Mouse (Mus musculus): ENCODE data around the gene Dnaic2.

Dnaic2 gene

DNA sequence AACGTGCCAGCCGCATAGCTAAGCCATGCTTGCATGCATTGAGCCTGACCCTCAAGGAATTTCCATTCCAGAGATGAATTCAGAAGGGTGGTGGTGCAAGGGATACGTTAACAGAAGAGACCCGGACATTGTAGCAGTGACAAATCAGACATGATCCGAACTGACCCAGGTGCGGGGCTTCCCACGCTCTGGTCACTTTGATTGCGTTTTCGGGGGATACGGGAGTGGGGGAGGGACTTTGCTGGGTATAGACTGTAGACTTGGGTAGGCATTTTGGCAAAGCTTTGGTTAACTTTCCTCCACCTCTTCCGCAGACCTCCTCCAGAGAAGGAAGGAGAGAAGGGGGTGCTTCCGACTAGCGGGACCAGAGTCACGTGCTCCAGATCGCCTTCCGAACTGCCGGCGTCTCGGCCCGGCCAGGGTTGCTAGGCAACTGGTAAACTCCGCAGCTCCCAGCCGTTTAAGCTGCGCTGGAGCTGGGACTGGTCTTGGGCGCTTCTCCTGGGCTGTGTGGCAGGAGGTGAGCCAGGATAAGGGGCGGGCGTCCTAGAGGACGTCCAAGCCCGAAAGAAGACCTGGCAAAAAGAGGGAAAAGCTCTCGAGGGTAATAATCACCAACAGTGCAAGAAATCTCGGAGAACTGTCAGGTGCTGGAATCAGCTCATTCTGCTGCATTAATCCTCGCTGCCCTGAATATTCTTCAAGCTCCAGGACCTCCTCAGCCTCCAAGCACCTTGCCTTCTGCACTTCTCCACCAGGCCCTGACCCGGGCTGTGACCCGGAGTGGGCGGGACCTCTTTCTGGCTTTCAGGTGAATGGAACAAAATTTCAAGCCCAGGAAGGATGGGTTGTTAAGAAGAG lies at the start of gene Dnaic2:
Dnaic2 (plus strand) TSS at position 444 of the 861 bp plus-strand sequence.
- DNase-seq (ENCODE audit: extremely low spot score, low spot score) = peak; percentile 76

DNA sequence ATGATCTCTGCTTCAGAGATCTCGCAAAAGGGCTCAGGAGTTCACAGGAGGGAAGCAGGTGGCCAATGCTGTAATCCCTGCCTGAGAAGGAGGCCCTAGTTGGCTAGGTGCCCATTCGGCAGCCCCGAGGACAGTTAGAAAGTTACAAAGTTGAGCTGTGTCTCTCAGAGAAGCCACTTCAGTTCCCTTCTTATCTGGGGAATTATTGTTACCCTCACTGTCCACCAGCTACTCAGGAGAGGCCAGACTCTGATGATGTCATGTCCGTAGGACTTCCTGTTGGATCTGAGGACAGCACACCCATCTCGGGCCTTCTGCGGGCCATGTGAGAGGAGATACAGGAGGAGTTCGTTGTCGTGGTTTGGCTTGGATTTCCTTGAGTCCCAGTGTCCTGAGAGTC lies 47.6 kb upstream of the Dnaic2 start:
- no peak for DNase-seq (ENCODE audit: extremely low spot score, low spot score)

DNA sequence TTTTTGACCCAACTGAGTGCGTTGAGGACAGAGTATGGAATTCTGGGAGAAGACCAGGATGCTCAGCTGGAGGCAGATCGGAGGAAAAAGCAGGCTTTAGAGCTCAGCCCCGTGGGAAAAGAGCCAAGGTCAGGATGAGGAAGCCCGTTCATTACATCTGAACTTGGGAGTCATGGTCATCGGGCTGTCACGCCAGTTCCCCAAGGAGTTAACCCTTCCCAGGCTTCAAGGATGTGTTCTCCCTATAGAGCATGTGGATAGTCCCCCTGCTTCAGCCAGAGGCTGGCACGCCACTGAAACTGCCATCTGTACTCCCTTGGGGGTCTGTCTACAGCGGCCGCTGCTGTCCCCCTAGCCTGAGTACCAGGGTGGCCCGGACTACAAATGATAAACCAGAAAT lies 46.9 kb upstream of the Dnaic2 start:
- DNase-seq (ENCODE audit: extremely low spot score, low spot score) = no peak

DNA sequence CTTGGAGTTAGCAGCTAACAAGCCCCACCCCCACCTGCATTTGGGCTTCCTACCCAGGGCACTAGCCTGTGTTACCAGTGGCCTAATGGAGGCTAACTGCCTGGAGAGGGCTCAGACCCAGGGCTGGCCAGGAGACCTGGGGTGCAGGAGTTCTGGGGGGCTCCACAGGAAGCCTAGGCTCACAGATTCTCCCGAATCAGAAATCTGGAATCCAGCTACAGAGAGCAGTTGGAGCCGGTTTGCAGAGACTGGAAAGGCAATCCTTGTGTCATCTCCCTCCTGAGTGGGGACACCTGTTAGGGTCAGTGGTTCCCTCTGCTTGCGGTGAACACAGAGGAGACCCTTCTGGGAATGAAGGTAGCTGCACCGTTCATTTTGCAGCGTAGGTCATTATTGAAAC lies 46.2 kb upstream of the Dnaic2 start:
- DNase-seq (ENCODE audit: extremely low spot score, low spot score) = no peak

DNA sequence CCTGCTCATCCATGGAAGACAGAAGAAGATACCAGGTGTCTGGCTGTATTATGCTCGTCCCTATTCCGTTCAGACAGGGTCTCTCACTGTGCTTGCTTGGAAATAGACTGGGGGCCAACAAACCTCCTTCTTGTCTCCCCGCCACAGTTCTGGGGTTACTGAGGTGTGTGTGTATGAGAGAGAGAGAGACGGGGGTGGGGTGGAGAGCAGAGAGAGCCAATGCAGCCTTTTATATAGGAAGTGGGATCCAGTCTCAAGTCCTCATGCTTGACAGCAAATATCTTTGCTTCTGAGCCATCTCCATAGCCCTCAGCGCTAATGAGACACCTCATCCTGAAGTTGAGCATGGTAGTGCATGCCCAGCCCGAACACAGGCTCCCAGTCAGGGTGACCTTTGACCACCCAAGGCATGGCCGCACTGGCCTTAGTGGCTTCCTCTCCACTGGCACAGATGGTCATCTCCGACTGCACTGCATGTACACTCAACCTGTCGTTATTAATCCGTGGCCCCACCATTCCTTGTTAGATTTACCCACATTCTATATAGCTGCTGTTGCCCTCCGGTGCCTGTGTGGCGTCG lies 44.8 kb upstream of the Dnaic2 start:
- DNase-seq (ENCODE audit: extremely low spot score, low spot score) = no peak

DNA sequence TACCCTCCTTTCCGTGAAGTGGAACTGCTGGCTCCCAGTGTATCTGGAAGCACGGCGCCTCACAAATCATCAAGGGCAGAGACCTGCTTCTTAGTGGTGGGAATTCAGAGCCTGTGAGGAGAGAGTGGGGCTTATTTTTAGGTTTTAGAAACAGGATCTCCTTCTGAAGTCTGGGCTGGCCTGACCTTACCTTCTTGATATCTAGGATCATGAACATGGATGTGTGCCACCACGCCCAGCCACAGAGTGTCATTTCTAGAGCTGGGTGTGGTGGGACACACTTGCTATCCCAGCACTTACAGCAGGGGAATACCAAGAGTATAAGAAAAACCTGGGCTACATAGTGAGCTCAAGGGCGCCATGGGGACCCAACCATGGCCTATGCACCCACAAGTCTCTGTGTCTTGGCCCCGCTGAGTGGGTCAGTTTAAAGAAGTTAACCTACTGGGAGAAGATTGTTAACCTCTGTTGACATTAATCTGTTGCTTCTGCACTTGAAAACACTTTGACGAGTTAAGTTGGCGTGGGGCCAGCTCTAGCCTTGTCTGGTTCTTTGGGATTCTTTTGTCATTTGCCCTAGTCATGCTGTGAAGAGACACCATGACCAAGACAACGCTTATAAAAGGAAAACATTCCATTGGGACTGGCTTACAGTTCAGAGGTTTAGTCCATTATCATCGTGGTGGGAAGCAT lies 44.0 kb upstream of the Dnaic2 start:
- DNase-seq (ENCODE audit: extremely low spot score, low spot score) = no peak

DNA sequence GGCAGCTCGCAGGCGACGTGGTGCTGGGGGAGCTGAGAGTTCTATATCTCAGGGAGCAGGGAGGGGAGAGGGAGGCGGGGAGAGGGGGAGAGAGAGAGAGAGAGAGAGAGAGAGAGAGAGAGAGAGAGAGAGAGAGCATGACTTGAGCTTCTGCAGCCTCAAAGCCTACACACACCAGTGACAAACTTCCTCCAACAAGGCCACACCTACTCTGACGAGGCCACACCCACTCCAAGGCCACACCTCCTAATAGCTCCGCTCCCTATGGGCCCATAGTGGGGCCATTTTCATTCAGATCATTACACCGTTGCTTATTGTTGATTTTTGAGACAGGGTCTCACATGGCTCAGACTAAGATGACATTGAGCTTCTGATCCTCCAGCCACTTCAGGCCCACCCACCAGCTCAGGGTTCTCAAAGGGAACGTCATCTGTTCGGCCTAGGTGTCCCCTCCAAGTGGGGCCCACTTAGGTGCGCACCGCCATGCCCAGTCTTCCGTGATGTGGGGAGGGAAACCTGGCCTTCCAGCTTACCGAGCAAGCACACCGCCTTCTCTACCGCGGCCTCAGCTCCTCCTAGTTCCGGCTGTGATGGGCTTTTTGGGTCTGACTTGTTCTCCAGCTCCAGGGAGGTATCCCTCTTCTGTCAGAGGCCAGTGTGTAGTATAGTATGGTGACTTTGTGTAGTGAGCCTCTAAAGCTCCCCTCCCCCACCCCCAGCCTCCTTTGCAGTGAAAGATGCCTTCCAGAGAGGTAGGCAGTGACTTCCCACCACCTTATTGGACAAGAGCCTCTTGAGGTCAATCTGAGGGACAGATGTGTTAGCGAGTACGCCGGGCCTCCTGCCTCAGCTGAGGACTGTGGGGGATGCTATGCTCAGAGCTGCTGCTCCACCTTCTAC lies 43.2 kb upstream of the Dnaic2 start:
- no peak for DNase-seq (ENCODE audit: extremely low spot score, low spot score)

DNA sequence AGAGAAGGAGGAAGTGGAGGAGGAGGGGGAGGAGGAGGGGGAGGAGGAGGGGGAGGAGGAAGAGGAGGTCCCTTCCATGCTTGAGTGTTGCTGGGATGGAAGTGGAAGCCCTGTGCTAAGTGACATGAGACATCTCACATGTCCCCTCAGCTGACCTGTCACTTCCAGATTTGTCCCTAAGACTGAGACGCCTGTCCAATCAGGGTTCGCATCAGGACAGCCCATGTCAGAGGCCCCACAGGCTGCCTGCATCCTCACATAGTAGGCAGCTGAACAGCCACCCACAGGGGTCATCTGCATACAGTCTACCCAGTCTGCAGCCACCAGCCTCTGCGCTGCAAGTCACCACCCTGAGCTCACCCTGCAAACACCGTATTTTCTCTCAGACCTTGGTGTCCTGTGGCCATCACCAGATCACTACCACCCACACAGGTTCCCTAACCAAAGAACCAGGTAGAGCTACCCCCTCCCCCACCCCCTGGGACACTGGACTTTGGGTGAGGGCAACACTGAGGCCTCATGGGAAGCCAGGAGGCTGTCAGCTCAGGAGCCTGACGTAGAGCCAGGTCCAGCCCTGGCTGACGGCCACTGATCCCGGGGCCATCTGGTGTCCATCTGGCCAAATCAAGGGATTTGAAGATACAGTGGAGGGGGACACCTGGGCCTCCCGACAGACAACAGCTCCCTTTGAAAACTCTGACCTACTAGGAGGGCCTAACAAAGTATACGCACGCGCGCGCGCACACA lies 42.4 kb upstream of the Dnaic2 start:
- DNase-seq (ENCODE audit: extremely low spot score, low spot score) = peak; percentile 70

DNA sequence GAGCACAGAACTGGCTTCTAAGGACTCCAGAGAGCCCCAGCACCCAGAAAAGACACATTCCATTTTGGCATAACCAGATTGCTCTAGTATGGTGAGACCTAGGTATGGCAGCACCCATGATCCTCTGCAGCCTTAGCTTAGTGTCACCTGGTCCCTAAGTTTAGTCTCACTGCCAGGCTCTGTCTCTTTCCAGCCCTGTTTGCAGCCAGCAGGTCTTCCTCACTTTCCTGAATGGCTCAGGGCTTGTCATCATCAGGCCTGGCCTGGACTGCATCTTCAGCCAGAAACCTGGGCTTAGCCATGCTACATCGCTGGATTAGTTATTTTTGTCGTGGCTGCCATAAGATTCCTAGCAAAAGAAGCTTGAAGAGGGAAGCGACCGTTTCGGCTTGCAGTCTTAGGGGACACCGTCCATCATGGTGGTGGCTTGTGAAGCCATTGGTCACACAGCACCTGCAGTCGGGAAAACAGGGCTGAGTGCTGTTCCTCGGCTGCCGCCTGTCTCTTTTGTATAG lies 41.6 kb upstream of the Dnaic2 start:
- DNase-seq (ENCODE audit: extremely low spot score, low spot score) = no peak

DNA sequence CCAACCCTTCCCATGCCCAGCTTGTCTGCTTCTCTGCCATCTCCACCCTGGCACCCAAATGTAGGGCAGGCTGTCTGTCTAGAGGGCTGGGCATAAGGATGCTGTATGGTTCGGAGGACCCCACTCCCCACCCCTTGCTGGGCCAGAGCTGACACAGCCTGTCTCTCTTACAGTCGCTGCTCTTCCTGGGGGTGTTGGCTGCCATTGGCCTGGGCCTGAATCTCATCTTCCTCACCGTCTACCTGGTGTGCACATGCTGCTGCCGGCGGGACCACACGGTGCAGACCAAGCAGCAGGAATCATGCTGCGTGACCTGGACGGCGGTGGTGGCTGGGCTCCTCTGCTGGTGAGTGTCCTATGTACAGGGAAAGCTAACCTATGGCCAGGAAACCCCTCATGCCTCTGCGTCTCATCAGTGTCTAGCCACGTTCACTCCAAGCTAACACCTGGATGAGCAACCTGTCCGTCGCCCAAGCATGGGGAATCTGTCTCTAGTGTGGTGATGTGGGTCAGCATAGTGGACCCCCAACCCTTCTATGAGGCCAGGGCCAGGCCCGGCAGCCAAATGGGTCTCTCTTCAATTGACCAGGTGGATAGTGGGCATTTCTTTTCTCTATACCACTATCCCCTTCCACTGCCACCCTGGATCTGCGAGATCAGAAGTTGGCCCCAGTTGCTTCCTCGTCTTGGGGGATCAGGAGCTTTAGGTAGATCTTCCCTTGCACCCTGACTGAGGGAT lies 40.8 kb upstream of the Dnaic2 start:
- no peak for DNase-seq (ENCODE audit: extremely low spot score, low spot score)

DNA sequence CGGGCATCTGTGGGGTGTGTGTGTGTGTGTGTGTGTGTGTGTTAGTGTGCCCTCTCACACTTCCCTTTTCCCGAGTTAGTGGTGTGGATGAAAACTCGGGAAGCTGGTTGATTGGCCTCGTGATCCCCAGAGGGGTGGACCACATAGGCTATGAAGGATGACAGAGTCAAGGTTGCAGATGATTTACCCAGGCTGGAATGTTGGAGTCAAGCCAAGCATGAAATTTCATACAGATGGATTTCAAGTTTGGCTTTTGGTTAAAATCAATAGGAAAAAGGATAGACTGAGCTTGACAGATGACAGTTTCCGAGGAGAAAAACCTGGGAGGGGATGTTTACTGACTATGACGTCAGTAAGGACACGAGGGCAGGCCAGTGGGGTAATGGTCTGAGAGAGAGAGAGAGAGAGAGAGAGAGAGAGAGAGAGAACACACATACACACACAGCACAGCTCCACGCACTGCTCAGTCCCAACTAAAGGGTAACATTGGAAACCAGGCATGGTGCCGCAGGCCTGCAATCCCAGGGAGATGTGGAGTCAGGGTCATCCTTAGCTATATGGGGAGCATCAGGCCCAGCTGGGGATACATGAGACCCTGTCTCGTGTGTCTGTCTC lies 39.5 kb upstream of the Dnaic2 start:
- no peak for DNase-seq (ENCODE audit: extremely low spot score, low spot score)

DNA sequence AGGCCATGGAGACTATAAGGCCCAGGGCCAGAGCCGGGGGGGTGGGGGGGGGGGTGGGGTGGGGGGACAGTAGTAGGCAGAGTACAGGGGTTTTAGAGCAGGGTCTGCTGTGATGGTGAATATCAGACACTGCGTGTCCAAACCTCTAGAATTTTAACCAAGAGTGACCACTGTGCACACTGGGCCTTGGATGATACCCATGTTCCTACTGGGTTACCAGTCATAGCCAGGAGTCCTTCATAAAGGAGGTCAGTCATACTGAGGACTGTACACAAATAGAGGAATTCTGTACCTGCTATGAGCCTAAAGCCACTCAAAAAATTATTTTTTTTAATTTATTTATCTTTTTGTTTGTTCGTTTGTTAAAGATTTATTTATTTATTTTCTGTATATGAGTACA lies 38.5 kb upstream of the Dnaic2 start:
- DNase-seq (ENCODE audit: extremely low spot score, low spot score) = no peak

DNA sequence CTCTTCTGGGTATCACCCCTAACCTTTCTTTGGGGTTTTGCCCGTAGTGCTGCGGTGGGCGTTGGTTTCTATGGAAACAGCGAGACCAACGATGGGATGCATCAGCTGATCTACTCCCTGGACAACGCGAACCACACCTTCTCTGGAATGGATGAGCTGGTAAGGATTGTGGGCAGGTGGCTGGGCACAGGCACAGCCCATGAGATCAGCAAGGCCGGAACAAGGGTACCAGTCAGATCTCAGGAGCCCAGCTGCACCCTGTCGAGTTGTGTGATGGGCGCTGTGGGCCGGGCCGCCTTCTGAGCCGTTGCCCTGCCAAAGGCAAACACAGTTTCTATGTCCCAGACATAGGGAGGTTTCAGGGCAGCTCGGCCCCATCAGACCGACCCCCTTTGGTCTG lies 37.0 kb upstream of the Dnaic2 start:
- no peak for DNase-seq (ENCODE audit: extremely low spot score, low spot score)

DNA sequence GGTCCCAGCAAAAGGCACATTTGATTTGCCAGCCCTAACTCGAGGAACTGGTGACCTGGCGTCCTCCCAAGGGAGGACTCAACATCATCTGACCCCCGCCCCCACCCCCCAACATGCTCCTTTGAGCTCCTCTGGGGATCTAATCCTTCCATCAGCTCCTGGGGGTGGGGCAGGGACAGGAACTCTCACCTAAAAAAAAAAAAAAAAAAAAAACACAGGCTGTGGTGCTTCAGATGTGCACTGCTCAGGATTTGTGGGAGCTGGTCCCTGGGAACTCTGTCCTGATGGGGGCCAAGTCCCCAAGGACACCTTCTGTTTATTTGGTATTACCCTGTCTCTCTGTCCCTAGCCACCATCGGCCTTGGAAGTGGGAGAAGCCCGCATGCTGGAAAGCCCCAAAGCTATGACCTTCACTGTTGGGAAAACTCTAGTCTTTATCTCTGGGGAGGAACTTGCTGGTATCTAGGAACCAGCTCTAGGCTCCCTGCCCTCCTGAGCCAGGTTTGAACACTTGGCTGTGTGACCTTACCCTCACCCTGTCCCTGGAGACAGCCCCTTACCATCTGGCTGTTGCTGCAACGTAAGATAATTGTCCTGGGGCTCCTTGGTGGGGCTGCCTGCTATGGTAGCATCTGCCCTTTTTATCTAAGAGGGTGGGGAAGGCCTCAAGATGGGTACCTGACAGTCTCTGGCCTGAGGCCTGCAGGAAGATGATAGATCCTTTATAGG lies 35.6 kb upstream of the Dnaic2 start:
- no peak for DNase-seq (ENCODE audit: extremely low spot score, low spot score)

DNA sequence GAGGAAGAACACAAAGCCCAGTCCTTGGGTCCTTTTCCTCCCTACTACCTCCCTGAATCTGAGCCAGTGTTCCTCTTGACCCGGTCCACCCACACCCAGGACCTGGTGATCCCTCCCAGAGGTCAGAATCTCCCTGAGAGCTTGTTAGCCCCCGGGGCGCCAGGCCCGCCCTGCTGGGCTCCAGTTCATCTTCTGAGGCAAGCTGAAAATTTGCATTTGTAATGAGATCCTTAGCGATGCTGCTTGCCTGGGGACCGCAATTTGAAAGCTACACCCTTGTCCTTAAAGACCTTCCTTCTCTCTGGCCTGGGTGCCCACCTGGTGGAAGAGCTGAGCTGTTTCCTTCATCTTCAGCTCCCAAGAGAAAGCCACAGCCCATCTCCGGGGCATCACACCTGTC lies 34.6 kb upstream of the Dnaic2 start:
- DNase-seq (ENCODE audit: extremely low spot score, low spot score) = no peak

DNA sequence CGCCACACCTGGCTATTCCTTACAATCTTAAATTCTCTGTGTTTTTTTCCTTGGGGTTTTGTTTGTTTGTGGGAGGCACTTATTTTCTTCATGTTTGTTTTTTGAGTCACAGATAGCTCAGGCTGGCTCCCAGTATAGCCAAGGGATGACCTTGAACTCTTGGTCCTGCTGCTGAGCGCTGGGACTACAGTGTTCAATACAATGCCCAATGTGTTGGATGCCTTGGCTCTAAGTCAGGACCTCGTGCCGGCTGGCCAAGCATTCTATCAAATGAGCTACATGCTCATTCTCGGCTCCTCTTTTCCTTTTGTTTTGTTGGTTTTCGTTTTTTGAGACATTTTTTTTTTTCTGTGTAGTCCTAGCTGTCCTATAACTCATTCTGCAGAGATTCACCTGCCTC lies 33.8 kb upstream of the Dnaic2 start:
- no peak for DNase-seq (ENCODE audit: extremely low spot score, low spot score)

DNA sequence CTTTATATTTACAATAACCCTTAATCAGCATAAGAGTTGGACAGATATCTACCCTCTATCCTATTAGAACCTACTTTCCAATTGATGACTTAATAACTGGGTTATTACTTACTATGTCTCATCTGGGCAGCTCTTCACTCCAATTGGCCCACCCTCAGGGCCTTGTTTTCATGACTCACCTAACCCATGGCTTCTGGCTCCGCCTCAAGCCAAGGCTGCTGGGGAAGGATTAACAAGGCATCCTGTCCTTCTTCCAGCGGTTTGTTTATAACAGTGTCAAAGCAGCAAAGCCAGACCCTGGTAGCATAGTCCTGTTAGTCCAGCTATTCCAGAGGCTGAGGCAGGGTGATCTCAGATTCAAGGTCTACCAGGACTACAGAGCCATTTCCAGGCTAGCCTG lies 32.8 kb upstream of the Dnaic2 start:
- no peak for DNase-seq (ENCODE audit: extremely low spot score, low spot score)

DNA sequence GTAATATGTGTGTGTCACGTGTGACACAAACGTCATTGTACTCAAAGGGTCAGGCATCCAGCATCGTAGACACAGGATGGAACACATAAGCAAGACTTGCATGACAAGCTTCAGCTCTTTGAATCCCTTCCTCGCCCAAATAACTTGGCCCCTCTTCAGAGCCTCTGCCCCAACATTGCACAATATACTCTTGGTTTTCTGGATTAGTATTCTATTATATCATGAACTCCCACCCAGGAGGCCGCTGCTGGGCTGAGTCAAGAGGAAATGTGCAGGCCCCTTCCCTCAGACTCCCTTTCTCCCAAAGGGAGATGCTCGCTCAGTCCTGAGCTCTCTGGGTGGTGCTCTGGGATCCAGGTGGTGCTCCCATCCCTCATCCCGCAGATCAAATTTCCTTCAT lies 28.7 kb upstream of the Dnaic2 start:
- no peak for DNase-seq (ENCODE audit: extremely low spot score, low spot score)

DNA sequence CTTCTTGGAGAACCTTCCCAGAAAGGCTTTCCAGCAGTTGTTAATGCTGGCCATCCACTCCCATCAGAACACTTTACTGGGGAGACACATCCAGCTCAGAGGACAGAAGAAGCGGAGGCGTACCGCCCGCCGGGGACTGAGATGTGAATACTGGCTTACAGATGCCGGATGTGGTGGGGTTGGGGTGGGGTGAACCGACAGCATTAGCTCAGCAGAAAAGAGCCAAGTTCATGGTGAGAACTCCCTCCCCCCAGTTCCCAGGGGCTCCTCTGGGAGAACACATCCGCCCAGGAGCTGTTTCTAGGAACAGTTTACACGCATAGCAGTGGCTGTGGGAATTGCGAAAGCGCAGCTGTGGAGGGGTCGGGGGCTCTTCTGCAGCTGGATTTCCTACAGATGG lies 27.7 kb upstream of the Dnaic2 start:
- DNase-seq (ENCODE audit: extremely low spot score, low spot score) = no peak
